Mouse (Mus musculus): ENCODE data around the gene Grip1.

DNA sequence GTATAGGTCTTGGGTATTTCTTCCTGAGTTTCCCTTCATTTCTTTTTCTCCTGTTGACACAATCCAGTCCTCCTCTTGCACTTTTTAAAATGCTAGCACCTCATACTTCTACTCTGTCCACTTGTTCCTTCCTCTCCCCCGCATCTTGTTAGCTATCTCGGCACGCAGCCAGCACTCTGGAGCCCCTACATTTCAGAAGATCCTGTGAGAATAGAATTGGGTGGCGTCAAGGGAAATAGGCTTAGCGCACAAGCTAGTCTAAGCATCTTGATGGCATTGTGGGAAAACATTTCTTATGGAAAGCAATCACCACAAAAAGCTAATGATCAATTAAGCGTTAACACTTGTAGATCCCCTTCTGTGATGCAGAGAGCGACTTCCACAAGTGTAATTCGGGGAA, 512.7 kb downstream of the Grip1 start:
- TF ChIP-seq CTCF (IDR thresholded peaks at IDR 0.05; ENCODE audit: low read depth) (no peak), EP300 (IDR thresholded peaks at IDR 0.05; ENCODE audit: low read depth) (no peak)

All from liver, postnatal 0 days (tissue).